Mouse (Mus musculus) ovary, postnatal 14 days (tissue): ENCODE data around the gene Atxn3.
"Not testable (repeated sequence)": the region's sequence is repeated elsewhere in the genome, so short reads cannot be mapped to it uniquely, and the experiment has no call there.

ENCODE experiments used
- DNase-seq: peaks from one replicate; pipeline ENCODE4 v3.0.0; 2022; ENCODE audit warnings: low spot score

The Atxn3 gene

GRCm38 (mm10) chr12:101957942-101958544 is at the start of gene Atxn3:
Atxn3 (minus strand) TSS chr12:101958246.
- peak; percentile 95 for DNase-seq

- DNase-seq, result no peak
Observed at GRCm38 (mm10) chr12:102000785-102001184, 42.7 kb upstream of the Atxn3 start.

- no peak for DNase-seq
Observed at GRCm38 (mm10) chr12:101998929-101999328, 40.9 kb upstream of the Atxn3 start.

GRCm38 (mm10) chr12:101994576-101995467 is 36.8 kb upstream of the Atxn3 start:
- no peak for DNase-seq

GRCm38 (mm10) chr12:101987659-101988058 is 29.6 kb upstream of the Atxn3 start:
- no peak for DNase-seq

- DNase-seq, result no peak
Observed at GRCm38 (mm10) chr12:101985110-101985509, 27.1 kb upstream of the Atxn3 start.

- DNase-seq, result no peak
Observed at GRCm38 (mm10) chr12:101982977-101983376, 24.9 kb upstream of the Atxn3 start.

GRCm38 (mm10) chr12:101981559-101981958 is 23.5 kb upstream of the Atxn3 start:
- no peak for DNase-seq

- DNase-seq, result no peak
Observed at GRCm38 (mm10) chr12:101980266-101980665, 22.2 kb upstream of the Atxn3 start.

- DNase-seq, result no peak
Observed at GRCm38 (mm10) chr12:101979213-101979750, 21.2 kb upstream of the Atxn3 start.

- no peak for DNase-seq
Observed at GRCm38 (mm10) chr12:101978588-101978987, 20.5 kb upstream of the Atxn3 start.

GRCm38 (mm10) chr12:101978162-101978561 is 20.1 kb upstream of the Atxn3 start:
- DNase-seq, result no peak

- no peak for DNase-seq
Observed at GRCm38 (mm10) chr12:101977404-101977915, 19.4 kb upstream of the Atxn3 start.

GRCm38 (mm10) chr12:101976651-101977403 is 18.8 kb upstream of the Atxn3 start:
- no peak for DNase-seq

- peak; percentile 75 for DNase-seq
Observed at GRCm38 (mm10) chr12:101975601-101976571, 17.8 kb upstream of the Atxn3 start, which contains the start of gene Cpsf2. Cpsf2 (plus strand) TSS chr12:101975988.

- no peak for DNase-seq
Observed at GRCm38 (mm10) chr12:101975167-101975600, 17.1 kb upstream of the Atxn3 start.

- no peak for DNase-seq
Observed at GRCm38 (mm10) chr12:101974571-101974970, 16.5 kb upstream of the Atxn3 start.

GRCm38 (mm10) chr12:101972230-101972629 is 14.2 kb upstream of the Atxn3 start:
- no peak for DNase-seq

GRCm38 (mm10) chr12:101971311-101971710 is 13.3 kb upstream of the Atxn3 start:
- DNase-seq, result no peak

GRCm38 (mm10) chr12:101958960-101959780 is 1.1 kb upstream of the Atxn3 start:
- DNase-seq, result not testable (repeated sequence)
